ENCODE assay signal across 24 mouse cellular contexts in the genomic region with DNA sequence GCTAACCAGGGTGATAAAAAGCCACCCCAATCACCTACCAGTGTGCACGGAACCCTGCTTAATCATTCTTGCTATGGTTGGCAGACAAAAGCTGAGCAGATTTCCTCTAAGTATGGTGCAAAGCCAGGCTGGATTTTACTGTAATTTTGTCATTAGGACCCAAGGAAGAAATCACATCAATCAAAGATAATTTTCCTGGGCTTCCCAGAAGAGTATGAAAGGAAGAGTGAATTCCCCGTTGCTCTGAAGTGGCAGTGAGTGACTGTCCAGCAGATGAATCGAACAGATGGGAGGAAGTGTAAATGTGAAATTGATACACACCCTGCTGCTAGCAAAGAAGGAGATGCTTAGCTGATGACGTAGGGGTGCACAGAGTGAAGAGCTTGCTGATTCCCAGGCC.
DNase-seq lines count a peak whose midpoint lies in the region; ATAC-seq and TF ChIP-seq lines count a peak whose summit lies in the region.
"Had no signal": no experiment of that assay in that cellular context is flagged by ENCODE, and none has a peak within 500 bp of the region (broad histone marks: within the 10 kb centered on the region; RNA-seq: fewer than 3 reads in every experiment).

No protein-coding gene starts in this region.

- no peak overlapping the region for H3K27ac ChIP-seq in embryonic facial prominence, embryonic 14.5 days (replicated peaks; ENCODE audit: low read depth, low read length)
- no peak overlapping the region for H3K27ac ChIP-seq in embryonic facial prominence, embryonic 10.5 days (replicated peaks)
- peak overlapping the region; percentile 58; the same call in 1 of the 2 replicates for H3K27ac ChIP-seq in hindbrain, postnatal 0 days
- no peak overlapping the region for H3K27ac ChIP-seq in hindbrain, embryonic 12.5 days
- H3K27ac ChIP-seq in limb, embryonic 11.5 days (replicated peaks; ENCODE audit: low read depth, low read length): no peak overlapping the region
- H3K27ac ChIP-seq in intestine, postnatal 0 days (ENCODE audit: low read depth, low read length): no peak overlapping the region
- H3K27ac ChIP-seq: midbrain, embryonic 12.5 days had no signal

- H3K9me3 ChIP-seq in embryonic facial prominence, embryonic 14.5 days (ENCODE audit: control insufficient read depth, low read length): no peaks in the 10 kb centered on the region
- H3K9me3 ChIP-seq in embryonic facial prominence, embryonic 10.5 days: no peaks in the 10 kb centered on the region
- H3K9me3 ChIP-seq in hindbrain, postnatal 0 days (ENCODE audit: low read length): no peaks in the 10 kb centered on the region
- no peaks in the 10 kb centered on the region for H3K9me3 ChIP-seq in hindbrain, embryonic 12.5 days (replicated peaks)
- no peaks in the 10 kb centered on the region for H3K9me3 ChIP-seq in limb, embryonic 11.5 days (ENCODE audit: control insufficient read depth, low read length)
- no peaks in the 10 kb centered on the region for H3K9me3 ChIP-seq in intestine, postnatal 0 days (ENCODE audit: control insufficient read depth)
- H3K9me3 ChIP-seq: midbrain, embryonic 12.5 days had no signal

- TF ChIP-seq CTCF in hindbrain, postnatal 0 days (IDR thresholded peaks at IDR 0.05; ENCODE audit: low read depth): no peak
- TF ChIP-seq CTCF in intestine, postnatal 0 days (IDR thresholded peaks at IDR 0.05; ENCODE audit: low read depth): no peak

- H3K9ac ChIP-seq in embryonic facial prominence, embryonic 14.5 days (ENCODE audit: low read depth, low read length): no peak overlapping the region
- H3K9ac ChIP-seq in hindbrain, postnatal 0 days (replicated peaks; ENCODE audit: low read length): no peak overlapping the region
- no peak overlapping the region for H3K9ac ChIP-seq in hindbrain, embryonic 12.5 days
- H3K9ac ChIP-seq in limb, embryonic 11.5 days (ENCODE audit: low read length): no peak overlapping the region
- H3K9ac ChIP-seq in intestine, postnatal 0 days (ENCODE audit: low read depth, low read length): no peak overlapping the region
- H3K9ac ChIP-seq: midbrain, embryonic 12.5 days had no signal

- DNase-seq in embryonic facial prominence, embryonic 14.5 days (ENCODE audit: low spot score): peak; percentile 35
- no peak for DNase-seq in embryonic facial prominence, embryonic 10.5 days (ENCODE audit: low spot score)
- DNase-seq in hindbrain, postnatal 0 days (ENCODE audit: low spot score): peak; percentile 59
- peak; percentile 42 for DNase-seq in brain, embryonic 18.5 days (ENCODE audit: low read depth, low spot score)
- DNase-seq in limb, embryonic 11.5 days (ENCODE audit: low spot score): peak; percentile 3
- no peak for DNase-seq in adrenal gland, adult 8-10 months
- DNase-seq: adrenal gland, adult 2 months; cerebellum, adult 9-10 months; embryo, embryonic 11 days; gastrocnemius, postnatal 14 days; heart, postnatal 14 days; kidney, adult 9 months; kidney, postnatal 4 days; lung, adult 2 months; lung, postnatal 36 days; right cerebral cortex, adult 18-20 months; thymus, postnatal 4 days had no signal

- no peaks in the 10 kb centered on the region for H3K4me1 ChIP-seq in embryonic facial prominence, embryonic 14.5 days (ENCODE audit: control insufficient read depth, insufficient read depth, low read length)
- no peaks in the 10 kb centered on the region for H3K4me1 ChIP-seq in embryonic facial prominence, embryonic 10.5 days
- no peaks in the 10 kb centered on the region for H3K4me1 ChIP-seq in hindbrain, postnatal 0 days (ENCODE audit: insufficient read depth, low read length)
- no peaks in the 10 kb centered on the region for H3K4me1 ChIP-seq in hindbrain, embryonic 12.5 days
- no peaks in the 10 kb centered on the region for H3K4me1 ChIP-seq in limb, embryonic 11.5 days (ENCODE audit: control insufficient read depth, insufficient read depth, low read length)
- no peaks in the 10 kb centered on the region for H3K4me1 ChIP-seq in intestine, postnatal 0 days (replicated peaks; ENCODE audit: control insufficient read depth, insufficient read depth, low read length)
- H3K4me1 ChIP-seq: midbrain, embryonic 12.5 days had no signal

- H3K4me2 ChIP-seq in embryonic facial prominence, embryonic 14.5 days (ENCODE audit: low read depth, low read length): no peak overlapping the region
- H3K4me2 ChIP-seq in hindbrain, postnatal 0 days (ENCODE audit: low read depth, low read length): no peak overlapping the region
- H3K4me2 ChIP-seq in hindbrain, embryonic 12.5 days (replicated peaks): no peak overlapping the region
- H3K4me2 ChIP-seq in limb, embryonic 11.5 days (ENCODE audit: low read depth, severe bottlenecking): no peak overlapping the region
- no peak overlapping the region for H3K4me2 ChIP-seq in intestine, postnatal 0 days (replicated peaks; ENCODE audit: low read depth)
- H3K4me2 ChIP-seq: liver, embryonic 11.5 days; midbrain, embryonic 12.5 days had no signal

- no peaks in the 10 kb centered on the region for H3K36me3 ChIP-seq in embryonic facial prominence, embryonic 14.5 days (ENCODE audit: control insufficient read depth, insufficient read depth, low read length)
- H3K36me3 ChIP-seq in embryonic facial prominence, embryonic 10.5 days (replicated peaks): no peaks in the 10 kb centered on the region
- no peaks in the 10 kb centered on the region for H3K36me3 ChIP-seq in hindbrain, postnatal 0 days (ENCODE audit: insufficient read depth, low read length)
- H3K36me3 ChIP-seq in hindbrain, embryonic 12.5 days: no peaks in the 10 kb centered on the region
- no peaks in the 10 kb centered on the region for H3K36me3 ChIP-seq in limb, embryonic 11.5 days (ENCODE audit: control insufficient read depth, insufficient read depth, low read length)
- H3K36me3 ChIP-seq in intestine, postnatal 0 days (ENCODE audit: control insufficient read depth, insufficient read depth): no peaks in the 10 kb centered on the region
- H3K36me3 ChIP-seq: midbrain, embryonic 12.5 days had no signal

- no peak for ATAC-seq in embryonic facial prominence, embryonic 14.5 days (ENCODE audit: low read depth)
- peak; percentile 76; the same call in 1 of the 2 replicates for ATAC-seq in hindbrain, postnatal 0 days
- ATAC-seq in hindbrain, embryonic 12.5 days (ENCODE audit: low FRiP score): no peak
- ATAC-seq in limb, embryonic 11.5 days (ENCODE audit: insufficient number of reproducible peaks, low FRiP score, low TSS enrichment, low read depth): no peak
- no peak for ATAC-seq in intestine, postnatal 0 days
- ATAC-seq: inflammation-experienced regulatory T-cells, adult 6 months had no signal

- WGBS in embryonic facial prominence, embryonic 14.5 days: 44% methylated on average over 4 of the region's 4 CpGs
- 71% methylated on average over 4 of the region's 4 CpGs for WGBS in embryonic facial prominence, embryonic 10.5 days
- 36% methylated on average over 4 of the region's 4 CpGs for WGBS in hindbrain, postnatal 0 days
- WGBS in hindbrain, embryonic 12.5 days: 45% methylated on average over 4 of the region's 4 CpGs
- WGBS in limb, embryonic 11.5 days: 68% methylated on average over 4 of the region's 4 CpGs
- 61% methylated on average over 4 of the region's 4 CpGs for WGBS in intestine, postnatal 0 days

- no peak overlapping the region for H3K4me3 ChIP-seq in embryonic facial prominence, embryonic 14.5 days (ENCODE audit: low read depth, low read length)
- H3K4me3 ChIP-seq in embryonic facial prominence, embryonic 10.5 days: no peak overlapping the region
- H3K4me3 ChIP-seq in hindbrain, postnatal 0 days (ENCODE audit: low read length): no peak overlapping the region
- no peak overlapping the region for H3K4me3 ChIP-seq in hindbrain, embryonic 12.5 days
- H3K4me3 ChIP-seq in limb, embryonic 11.5 days (ENCODE audit: low read depth, low read length): no peak overlapping the region
- H3K4me3 ChIP-seq in intestine, postnatal 0 days (ENCODE audit: low read depth, low read length): no peak overlapping the region
- H3K4me3 ChIP-seq: midbrain, embryonic 12.5 days; myocyte had no signal

- H3K27me3 ChIP-seq in embryonic facial prominence, embryonic 14.5 days (replicated peaks; ENCODE audit: control insufficient read depth, insufficient read depth, low read length): no peaks in the 10 kb centered on the region
- no peaks in the 10 kb centered on the region for H3K27me3 ChIP-seq in embryonic facial prominence, embryonic 10.5 days (replicated peaks; ENCODE audit: low read depth, poor library complexity, severe bottlenecking)
- H3K27me3 ChIP-seq in hindbrain, postnatal 0 days (ENCODE audit: insufficient read depth, low read length): no peaks in the 10 kb centered on the region
- no peaks in the 10 kb centered on the region for H3K27me3 ChIP-seq in hindbrain, embryonic 12.5 days
- no peaks in the 10 kb centered on the region for H3K27me3 ChIP-seq in limb, embryonic 11.5 days (ENCODE audit: control insufficient read depth, insufficient read depth, low read length)
- H3K27me3 ChIP-seq in intestine, postnatal 0 days (replicated peaks; ENCODE audit: control insufficient read depth, insufficient read depth, low read length): no peaks in the 10 kb centered on the region
- H3K27me3 ChIP-seq: CH12.LX; midbrain, embryonic 12.5 days had no signal

Comparison
In these comparisons a context has a peak if more than half of its experiments do, and no peak if none do; other contexts are left out.
1. DNase-seq: peak in embryonic facial prominence, embryonic 14.5 days (single experiment), hindbrain, postnatal 0 days (single experiment), brain, embryonic 18.5 days (single experiment) and limb, embryonic 11.5 days (single experiment); none in embryonic facial prominence, embryonic 10.5 days (single experiment) and adrenal gland, adult 8-10 months (single experiment).